Mouse (Mus musculus) cerebellum, postnatal 4 days (tissue): Measurements from ENCODE around the gene T2.
A peak's percentile ranks its signal among the peaks of the same experiment; 100 is the strongest.

Experiments used
- DNase-seq, 2 experiments: peaks; one replicate each; pipeline ENCODE4 v3.0.0; 2022; ENCODE audit warnings: low spot score in 2 of 2, mixed read lengths in 1 of 2

The T2 gene

GRCm38 (mm10) chr17:8416865-8417264 lies 61.1 kb downstream of the T2 start:
- no peak for DNase-seq

DNA sequence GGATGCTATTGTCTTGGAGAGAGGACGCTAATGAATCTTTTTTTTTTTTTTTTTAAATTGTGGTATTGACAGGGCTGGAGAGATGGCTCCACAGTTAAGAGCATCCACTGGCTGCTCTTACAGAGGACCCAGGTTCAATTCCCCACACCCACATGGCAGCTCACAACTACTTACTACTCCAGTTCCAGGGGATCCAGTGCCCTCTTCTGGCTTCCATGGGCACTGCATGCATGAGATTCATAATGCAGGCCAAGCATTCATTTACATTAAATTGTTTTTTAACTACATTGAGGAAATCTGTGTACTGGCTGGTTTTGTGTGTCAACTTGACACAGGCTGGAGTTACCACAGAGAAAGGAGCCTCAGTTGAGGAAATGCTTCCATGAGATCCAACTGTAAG lies 64.9 kb downstream of the T2 start:
- no peak for DNase-seq

DNA sequence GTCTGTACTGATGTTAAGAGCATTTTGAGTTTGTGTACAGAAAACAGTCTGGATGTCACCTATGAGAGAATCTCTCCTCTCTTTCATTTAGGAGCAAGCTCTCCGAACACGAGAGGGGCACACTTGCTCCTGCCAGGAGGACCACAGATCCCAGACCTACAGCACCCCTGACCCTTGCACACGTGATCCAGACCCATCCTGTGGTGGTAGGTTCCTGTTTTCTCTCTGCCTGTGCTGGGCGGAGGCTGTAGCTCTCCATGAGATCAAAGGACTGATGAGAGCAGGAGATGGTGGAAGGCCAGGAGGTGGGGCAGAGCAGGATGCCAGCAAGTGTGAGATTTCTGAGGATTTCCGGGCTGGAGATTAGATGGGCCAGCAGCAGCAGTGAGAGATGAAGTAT lies 65.7 kb downstream of the T2 start:
- DNase-seq: no peak

DNA sequence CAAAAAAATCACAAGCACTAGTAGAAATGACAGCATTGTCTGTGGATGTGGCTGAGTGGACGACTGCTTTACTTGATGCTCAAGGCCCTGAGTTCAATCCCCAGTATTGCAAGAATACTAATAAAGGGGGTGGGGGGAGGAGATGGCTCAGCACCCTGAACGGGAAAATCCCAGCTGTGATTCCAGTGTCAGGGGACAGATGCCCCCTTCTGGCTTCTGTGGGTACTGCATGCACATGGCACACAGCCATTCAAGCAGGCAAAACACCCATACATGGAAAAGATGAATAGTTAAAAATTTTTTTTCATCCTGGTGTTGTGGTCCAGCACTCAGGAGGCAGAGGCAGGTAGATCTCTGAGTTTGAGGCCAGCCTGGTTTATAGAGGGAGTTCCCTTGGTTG lies 67.5 kb downstream of the T2 start:
- DNase-seq: peak; percentile 52 to 69

GRCm38 (mm10) chr17:8429436-8429835 lies 73.6 kb downstream of the T2 start:
- no peak for DNase-seq

DNA sequence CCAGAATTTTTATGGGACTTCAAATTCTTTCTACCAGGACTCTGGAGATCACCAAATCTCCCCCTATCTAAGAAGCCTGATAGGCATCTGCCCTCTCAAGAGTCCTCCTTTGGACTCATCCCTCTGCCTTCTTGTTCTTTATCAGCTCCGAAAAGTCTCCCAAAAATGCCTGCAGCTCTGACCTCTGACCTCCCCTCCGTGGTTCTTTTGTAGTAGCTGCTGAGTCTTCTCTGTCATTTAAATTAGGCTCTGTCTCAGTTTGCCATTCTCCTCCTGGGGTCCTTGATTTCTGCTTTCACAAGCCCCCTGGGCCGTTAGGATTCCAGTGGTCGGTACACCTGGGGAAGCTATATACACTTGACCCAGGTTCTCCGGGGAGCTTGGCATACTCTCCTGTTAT lies 74.1 kb downstream of the T2 start:
- no peak for DNase-seq

DNA sequence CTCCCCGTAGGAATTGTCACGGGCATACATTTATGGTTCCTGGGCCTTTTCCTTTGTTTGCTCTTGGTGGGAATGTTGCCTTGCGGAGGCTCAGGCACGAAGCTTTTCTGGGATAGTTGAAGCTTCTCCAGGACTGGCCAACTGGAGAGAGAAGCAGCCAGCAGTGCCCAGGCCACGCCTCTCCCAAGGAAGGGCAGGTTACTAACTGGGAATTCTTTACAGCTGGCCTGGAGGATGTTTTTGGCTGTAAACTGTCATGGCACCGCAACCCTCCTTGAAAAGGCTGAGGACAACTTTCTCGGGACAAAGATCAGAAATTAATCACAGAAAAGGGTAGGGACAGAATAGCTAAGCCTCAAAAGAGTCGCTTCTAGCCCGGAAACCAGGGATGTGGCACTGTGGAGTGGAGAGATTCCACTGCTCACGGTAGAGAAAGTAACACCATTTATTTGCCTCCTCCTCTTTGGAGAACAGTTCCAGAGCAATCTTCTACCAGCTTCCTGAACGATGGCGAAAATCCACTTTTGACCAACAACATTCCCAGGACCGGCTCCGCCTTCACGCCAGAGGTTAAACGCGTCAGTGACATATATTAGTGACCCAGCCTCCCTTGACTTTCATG lies 76.5 kb downstream of the T2 start:
- DNase-seq: no peak

GRCm38 (mm10) chr17:8433121-8433977 lies 77.6 kb downstream of the T2 start:
- DNase-seq: no peak

DNA sequence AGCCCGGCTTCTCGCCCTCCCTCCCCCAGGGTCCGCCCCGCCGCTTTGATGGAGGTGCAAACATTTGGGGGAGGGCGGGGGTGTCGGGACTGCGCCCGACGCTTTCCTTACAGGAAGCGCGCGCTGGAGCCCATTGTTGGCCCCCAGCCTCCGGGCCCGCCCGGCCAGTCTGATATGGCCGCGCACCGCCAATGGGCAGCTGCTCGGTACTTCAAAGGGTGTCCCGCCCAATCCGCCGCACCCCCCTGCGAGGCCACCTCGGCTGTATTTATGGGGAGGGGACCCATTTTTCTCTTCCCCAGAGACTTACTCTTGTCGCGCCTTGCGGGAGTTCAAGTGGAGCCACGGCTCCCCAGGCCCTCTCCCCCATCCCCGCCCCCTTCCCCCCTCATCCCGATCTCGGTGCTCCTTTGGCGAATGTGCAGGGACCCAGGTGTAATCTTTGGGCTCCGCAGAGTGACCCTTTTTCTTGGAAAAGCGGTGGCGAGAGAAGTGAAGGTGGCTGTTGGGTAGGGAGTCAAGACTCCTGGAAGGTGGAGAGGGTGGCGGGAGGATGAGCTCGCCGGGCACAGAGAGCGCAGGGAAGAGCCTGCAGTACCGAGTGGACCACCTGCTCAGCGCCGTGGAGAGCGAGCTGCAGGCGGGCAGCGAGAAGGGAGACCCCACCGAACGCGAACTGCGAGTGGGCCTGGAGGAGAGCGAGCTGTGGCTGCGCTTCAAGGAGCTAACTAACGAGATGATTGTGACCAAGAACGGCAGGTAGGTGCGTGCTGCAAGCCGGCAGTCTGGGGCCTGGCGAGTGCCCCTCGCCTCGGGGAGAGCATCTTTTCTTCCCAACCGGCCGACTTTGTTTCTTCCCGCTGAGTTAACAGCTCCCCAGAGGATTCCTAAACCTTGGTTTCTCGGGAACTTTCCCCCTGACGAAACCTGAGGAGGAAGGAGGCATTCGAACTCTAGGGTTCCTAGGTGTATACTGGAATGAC lies 78.5 kb downstream of the T2 start, which contains the start of gene T:
Gene T, plus strand, starts transcription at position 446 of the 983 bp plus-strand sequence.
- no peak for DNase-seq

DNA sequence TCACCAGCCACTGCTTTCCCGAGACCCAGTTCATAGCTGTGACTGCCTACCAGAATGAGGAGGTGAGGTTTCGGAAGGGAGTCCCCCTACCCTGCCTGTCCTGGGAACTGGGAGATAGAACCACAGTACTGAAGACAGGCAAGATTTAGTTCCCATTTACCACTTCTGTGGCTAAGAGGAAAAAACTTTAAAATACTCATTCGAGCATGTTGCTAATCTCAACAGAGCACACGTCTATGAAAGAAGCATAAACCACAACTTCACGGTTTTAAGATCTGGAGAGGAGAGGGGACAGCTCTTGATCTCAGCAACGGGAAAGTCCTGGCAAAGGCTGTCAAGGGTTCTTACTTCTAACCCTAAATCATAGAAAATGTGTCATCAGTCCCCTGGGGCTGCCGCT lies 80.4 kb downstream of the T2 start:
- no peak for DNase-seq

- DNase-seq: no peak
These were observed 88.3 kb downstream of the T2 start for GRCm38 (mm10) chr17:8444062-8444461.

- DNase-seq: no peak
These were observed 91.9 kb downstream of the T2 start for GRCm38 (mm10) chr17:8447676-8448192.

DNA sequence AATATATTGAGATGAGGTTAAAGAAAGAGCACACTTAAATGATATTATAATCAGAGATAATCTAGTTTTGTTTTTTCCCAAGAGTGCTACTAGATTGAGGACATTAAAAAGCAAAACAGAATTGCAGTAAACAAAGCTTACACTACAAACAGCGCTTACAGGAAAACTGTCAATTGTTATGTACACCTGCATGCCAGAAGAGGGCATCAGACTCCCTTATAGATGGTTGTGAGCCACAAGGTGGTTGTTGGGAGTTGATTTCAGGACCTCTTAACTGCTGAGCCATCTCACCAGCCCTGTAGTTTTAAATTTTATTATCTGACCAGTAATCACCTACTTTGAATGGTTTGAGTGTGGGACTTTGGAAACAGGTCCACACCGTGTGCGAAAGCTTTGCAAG lies 92.5 kb downstream of the T2 start:
- DNase-seq: no peak

- no peak for DNase-seq
These were observed 99.4 kb downstream of the T2 start for GRCm38 (mm10) chr17:8455196-8455595.

- DNase-seq: no peak
These were observed 99.8 kb downstream of the T2 start for GRCm38 (mm10) chr17:8455601-8456000.

DNA sequence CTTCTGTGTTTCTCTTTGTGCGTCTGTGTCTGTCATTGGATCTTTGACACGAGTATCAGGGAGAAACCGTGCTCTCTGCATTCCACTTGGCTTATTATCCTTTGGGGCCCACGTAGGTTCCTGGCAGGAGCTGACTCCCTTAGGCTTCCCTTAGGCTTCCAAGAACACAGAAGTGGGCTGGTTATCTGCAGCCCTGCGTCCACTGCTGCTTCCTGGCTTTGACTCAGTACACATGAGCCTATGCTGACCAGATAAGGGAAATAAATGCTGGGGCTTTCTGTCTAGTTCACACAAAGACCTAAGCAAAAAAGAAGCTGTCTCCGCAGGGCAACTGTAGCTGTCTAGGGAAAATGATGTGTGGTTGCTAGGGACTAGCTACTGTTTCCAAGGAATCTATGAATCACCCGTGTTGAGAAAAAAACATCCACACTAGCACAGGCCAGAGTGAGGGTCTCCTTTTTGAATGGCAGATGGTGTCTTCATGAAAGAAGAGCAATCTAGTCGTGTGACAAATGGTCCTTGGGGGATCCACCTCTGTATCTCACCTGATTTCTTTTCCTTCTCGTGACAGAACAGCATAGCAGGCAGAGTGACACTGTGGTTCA lies 101.2 kb downstream of the T2 start:
- DNase-seq: no peak

- peak; percentile 49 to 63 for DNase-seq
These were observed 105.8 kb downstream of the T2 start for GRCm38 (mm10) chr17:8461568-8461967.

DNA sequence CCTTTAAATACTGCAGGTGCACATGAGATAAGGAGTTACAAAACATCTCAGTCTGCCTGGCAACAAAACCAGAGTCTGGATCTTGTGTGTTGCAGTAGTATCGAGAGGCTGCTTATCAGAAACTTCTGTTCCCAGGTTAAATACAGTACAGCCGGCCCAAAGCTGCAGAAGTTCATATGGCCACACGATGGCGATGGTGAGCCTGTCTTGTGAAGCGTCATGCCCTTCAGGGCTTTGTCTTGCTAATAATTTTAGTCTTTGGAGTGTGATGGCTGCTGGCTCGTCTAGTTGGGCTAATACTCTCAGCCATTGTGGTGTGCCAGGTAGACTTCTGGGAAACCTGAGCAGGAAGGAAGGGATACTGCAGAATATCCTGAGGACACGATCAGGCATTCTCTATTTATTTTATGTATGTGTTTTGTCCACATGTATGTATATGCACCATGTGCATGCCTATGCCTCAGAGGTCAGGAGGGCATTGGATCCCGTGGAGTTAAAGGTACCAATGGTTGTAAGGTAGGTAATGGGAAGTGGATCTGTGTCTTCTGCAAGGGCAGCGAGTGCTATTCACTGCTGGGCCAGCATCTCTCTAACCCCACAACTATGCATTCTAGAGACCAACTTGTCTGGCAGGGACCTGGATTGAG lies 107.8 kb downstream of the T2 start:
- DNase-seq: peak; percentile 35 to 71

GRCm38 (mm10) chr17:8467771-8468170 lies 112.0 kb downstream of the T2 start:
- DNase-seq: no peak

- peak; percentile 88 to 92 for DNase-seq
These were observed 113.0 kb downstream of the T2 start for GRCm38 (mm10) chr17:8468716-8469344.
